Mouse (Mus musculus): ENCODE results near the gene Tmem184c. TPM values are rescaled to one million over a fixed set of nuclear protein-coding genes. Genes with fewer than 3 reads are reported as not detected.
A peak's percentile ranks its signal among the peaks of the same experiment; 100 is the strongest.

The Tmem184c gene
- total RNA-seq, 2 experiments from 2014 or later, result 7.9 to 9.7 TPM

DNA sequence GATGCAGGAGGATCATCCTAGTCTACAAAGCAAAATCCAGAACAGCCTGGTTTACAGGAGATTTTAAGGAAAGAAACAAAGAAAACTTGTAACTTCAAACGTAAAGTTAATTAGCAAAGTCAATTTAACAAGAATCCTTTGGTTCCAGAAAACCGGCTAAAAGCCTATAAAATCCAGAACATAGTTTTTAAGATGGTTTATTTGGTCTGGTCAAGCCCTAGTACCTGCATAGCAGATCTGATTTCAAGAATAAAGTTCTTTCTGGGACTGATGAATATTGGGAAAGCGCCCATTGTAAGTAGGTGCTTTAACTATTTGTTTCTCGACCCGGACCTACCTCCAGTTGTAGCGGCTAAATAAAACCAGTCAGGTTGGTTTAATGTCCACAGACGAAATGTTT lies 877 bp downstream of the Tmem184c start:
- Histone ChIP-seq H3K27ac (no peak overlapping the region; the same call in 1 of the 2 replicates), H3K4me3 (peak overlapping the region; percentile 73)
- TF ChIP-seq CTCF (IDR thresholded peaks at IDR 0.05), result no peak
- no peak for DNase-seq
- intact Hi-C loops (cut with DNase I), result no loop called here

DNA sequence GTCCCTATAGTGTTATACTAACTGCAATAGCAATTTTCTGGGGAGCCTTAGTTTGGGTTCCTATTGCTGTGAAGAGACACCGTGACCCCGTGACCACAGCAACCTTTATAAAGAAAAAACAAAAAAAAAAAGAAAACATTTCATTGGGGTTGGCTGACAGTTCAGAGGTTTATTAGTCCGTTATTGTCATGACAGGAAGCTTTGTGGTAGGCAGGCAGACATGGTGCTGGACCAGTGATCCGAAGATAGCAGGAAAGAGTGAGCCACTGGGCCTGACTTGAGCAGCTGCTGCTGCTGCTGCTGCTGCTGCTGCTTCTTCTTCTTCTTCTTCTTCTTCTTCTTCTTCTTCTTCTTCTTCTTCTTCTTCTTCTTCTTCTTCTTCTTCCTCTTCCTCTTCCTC lies 26.3 kb downstream of the Tmem184c start:
- intact Hi-C loops (cut with DNase I), result no loop called here
- no peak overlapping the region for H3K4me3 ChIP-seq
- DNase-seq, result no peak
- no peak for TF ChIP-seq CTCF (IDR thresholded peaks at IDR 0.05)
- no peak overlapping the region for H3K27ac ChIP-seq

DNA sequence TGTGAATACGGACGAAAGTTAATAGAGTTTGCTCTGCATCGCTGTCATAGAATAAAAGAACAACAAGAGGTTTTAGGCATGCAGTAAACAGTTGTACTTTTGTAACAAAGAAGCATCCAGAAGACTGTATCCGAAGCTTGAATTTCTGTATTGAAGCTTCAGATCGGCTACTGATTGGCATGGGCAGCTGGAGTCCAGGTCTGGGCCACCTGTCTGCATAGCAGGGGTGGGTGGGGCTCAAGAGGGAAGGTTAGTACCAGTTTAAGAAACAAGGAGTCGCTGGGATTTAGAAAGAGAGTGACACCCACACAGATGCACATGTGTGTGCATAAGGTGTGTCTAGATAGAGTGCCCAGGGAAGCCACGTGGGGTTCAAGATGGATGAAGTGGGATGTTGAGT lies 32.8 kb downstream of the Tmem184c start:
- Histone ChIP-seq H3K27ac (no peak overlapping the region), H3K4me3 (no peak overlapping the region)
- no peak for DNase-seq
- TF ChIP-seq CTCF (IDR thresholded peaks at IDR 0.05), result no peak
- intact Hi-C loops (cut with DNase I), result no loop called here

DNA sequence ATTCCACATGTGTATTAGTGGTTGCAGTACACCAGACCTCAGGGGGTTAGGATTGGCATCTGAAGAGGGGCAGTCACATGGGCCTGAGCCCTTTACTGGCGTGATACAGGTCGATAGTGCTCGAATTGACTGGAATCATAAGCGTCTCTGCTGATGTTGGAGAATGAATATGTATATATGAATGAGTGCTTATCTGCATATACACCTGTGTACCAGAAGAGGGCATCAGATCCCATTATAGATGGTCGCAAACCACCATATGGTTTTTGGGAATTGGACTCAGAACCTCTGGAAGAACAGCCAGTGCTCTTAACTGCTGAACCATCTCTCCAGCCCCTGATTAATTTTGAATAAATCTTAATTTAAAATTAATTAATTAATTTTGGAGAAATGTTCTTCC lies 36.3 kb downstream of the Tmem184c start:
- Histone ChIP-seq H3K4me3 (no peak overlapping the region), H3K27ac (no peak overlapping the region)
- intact Hi-C loops (cut with DNase I), result no loop called here
- peak; percentile 40 for TF ChIP-seq CTCF (IDR thresholded peaks at IDR 0.05)
- no peak for DNase-seq

DNA sequence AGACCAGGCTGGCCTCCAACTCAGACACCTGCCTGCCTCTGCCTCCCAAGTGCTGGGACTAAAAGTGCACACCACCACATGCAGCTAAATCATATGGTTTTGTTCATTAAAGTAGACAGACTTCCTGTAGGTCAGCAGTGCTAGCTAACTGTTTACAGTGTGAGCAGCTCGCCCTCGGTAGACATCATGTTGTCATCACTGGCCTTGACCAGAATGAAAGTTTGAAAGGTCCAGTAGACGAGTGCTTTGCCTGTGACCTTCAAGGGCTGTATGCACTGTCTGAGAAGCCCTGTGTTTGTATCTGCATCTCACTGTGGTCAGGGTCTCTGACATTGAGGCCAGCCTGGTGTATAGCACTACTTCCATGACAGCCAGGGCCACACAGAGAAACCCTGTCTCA lies 49.1 kb downstream of the Tmem184c start:
- no peak for TF ChIP-seq CTCF (IDR thresholded peaks at IDR 0.05)
- DNase-seq, result no peak
- intact Hi-C loops (cut with DNase I), result no loop called here

DNA sequence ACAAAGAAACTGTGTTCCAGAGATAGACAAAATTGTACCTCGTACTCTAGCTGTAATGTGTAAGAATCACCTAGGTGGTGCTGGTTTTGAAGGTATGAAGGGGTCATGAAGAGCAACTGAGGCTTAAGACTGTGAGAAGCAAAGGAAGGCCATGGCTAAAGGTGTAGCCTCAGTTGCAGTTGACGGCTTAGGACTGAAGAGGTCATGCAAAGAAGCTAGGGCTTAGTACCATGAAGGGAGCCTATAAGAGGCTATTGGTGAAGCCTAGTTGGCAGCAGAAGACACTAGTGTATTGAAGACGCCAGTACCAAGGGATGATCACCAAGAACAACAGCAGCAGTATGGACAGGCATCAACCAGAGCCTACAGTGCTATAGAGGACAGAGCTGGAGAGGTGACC lies 58.0 kb downstream of the Tmem184c start:
- no peak for DNase-seq
- intact Hi-C loops (cut with DNase I), result no loop called here
- Histone ChIP-seq H3K4me3 (no peak overlapping the region), H3K27ac (no peak overlapping the region)
- no peak for TF ChIP-seq CTCF (IDR thresholded peaks at IDR 0.05)

More for the DNA sequence above, 49.1 kb downstream of the Tmem184c start:
- H3K4me3 ChIP-seq, result no peak overlapping the region
- no peak overlapping the region for H3K27ac ChIP-seq

DNA sequence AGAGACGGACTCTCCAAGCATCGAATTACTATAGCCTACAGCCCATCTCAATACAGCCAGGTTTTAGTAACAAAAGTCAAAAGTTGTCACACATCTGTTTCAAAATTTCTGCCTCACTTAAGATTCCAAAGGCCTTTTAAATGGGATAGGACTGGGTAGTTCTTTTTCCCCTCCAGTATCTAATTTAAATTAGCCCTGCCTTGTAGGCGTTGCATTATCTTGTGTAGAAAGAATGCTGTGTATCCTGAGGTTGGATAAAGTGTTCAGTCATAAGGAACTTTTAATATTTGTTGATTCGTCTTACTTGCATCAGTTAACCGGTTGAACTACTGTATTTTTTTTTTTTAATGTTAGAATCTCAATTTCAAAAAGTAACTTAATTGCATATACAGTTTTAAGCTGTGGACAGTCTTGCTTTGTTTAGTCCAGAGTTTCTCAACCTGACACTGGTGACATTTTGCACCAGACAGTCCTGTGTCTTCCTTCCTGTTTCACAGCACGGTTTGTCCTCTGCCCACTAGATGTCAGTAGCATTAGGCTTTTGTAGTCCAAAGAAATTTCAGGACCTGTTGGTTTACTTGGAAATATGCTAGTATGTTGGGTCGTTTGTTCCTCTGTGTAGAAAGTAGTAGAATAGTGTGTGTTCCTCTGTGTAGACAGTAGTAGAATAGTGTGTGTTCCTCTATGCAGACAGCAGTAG lies 60.5 kb downstream of the Tmem184c start:
- Histone ChIP-seq H3K27ac (peak overlapping the region; percentile 96), H3K4me3 (peak overlapping the region; percentile 92)
- peak; percentile 72 for TF ChIP-seq CTCF (IDR thresholded peaks at IDR 0.05)
- intact Hi-C loops (cut with DNase I), result no loop called here
- DNase-seq, result peak; percentile 29

DNA sequence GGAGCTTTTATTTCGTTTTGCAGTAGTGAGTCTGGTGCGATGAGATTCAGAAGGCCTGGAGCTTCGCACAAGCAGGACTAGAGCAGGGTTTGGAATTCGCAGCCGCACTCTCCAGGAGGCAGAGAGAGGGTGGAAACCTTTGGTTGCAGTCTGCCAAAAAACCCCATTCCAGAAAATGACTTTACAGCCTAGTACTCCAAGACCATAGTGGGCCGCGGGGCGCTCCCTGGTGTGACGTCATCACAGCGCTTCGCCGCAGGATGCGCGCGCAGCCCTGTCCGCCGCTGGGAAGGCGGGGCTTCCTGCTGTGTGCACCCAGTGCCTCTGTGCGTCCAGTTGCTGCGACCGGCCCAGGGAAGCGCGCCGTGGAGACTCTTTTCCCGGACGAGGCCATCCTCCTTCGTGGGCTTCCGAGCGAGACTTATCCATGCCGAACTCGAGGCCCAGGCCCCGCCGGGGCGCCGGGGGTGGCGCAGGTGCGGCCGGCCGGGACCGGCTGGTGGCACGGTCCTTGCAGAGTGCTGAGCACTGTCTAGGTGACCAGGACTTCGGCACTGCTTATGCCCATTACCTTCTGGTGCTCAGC lies 61.3 kb downstream of the Tmem184c start, which contains the start of gene Prmt9:
Prmt9 (plus strand) TSS at position 277 of the 586 bp plus-strand sequence.
- intact Hi-C loops (cut with DNase I), result no loop called here
- H3K4me3 ChIP-seq, result peak within 1 kb of the TSS; percentile 92

More for the DNA sequence above, 61.3 kb downstream of the Tmem184c start, which contains the start of gene Prmt9:
- peak; percentile 97 for DNase-seq
- peak within 1 kb of the TSS; percentile 96 for H3K27ac ChIP-seq
- no peak for TF ChIP-seq CTCF (IDR thresholded peaks at IDR 0.05)

Other genes starting within 250 kb of the Tmem184c start
- 10 to 100 TPM; 54.4 to 55.9 TPM for gene Arhgap10, start 92.7 kb downstream of the Tmem184c start, total RNA-seq (2021)
- gene Prmt9, start 61.3 kb downstream of the Tmem184c start, total RNA-seq (2021), result 10 to 100 TPM in 1 of 2 experiments, 1 to 10 TPM in 1; 9.0 to 11.2 TPM
- 1 to 10 TPM; 1.6 to 2.3 TPM for gene Ednra, start 113.8 kb upstream of the Tmem184c start, total RNA-seq (2021)

All from gastrocnemius, adult 2 months (tissue).